Mouse (Mus musculus): ENCODE measurements around the gene Cd177.

DNA sequence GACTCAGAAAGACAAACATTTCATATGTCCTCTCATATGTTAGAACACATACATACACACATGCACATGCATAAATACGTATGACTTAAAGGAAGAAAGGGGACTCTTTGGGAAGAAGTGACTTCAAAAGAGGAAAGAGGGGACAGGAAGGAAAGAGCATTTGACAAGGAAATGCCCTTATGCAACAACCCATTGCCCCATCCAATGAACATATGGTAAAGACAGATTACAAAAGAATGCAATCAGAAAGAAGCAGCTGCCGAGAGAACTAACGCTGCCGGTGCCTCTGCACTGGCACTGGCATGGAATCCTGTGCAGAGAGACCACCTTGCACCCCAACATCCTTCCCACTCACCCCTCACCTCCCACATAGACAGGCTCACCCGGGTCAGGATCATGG lies 6.6 kb downstream of the Cd177 start:
- TF ChIP-seq CTCF (IDR thresholded peaks at IDR 0.05; ENCODE audit: extremely low read depth, insufficient read depth, low read length) (no peak), POLR2A (IDR thresholded peaks at IDR 0.05; ENCODE audit: extremely low read depth, insufficient read depth, low read length) (no peak)
